Mouse (Mus musculus): ENCODE data around the gene Fbxo21.

- TF ChIP-seq TCF12 (IDR thresholded peaks at IDR 0.05; ENCODE audit: low read depth, low read length) (no peak), CTCF (conservative IDR thresholded peaks at IDR 0.05 in 1 of 2, IDR thresholded peaks at IDR 0.05 in 1 of 2; ENCODE audit: low read depth in 2 of 2, low read length in 2 of 2) (peak; percentile 93 to 97), UBTF (IDR thresholded peaks at IDR 0.05; ENCODE audit: low read depth, low read length) (no peak), ZMIZ1 (IDR thresholded peaks at IDR 0.05; ENCODE audit: low read depth, low read length) (no peak), ELF1 (IDR thresholded peaks at IDR 0.05; ENCODE audit: low read depth, low read length) (no peak), POLR2A (IDR thresholded peaks at IDR 0.05; ENCODE audit: low read depth, low read length) (no peak), ZNF384 (IDR thresholded peaks at IDR 0.05; ENCODE audit: low read depth, low read length) (no peak), EP300 (IDR thresholded peaks at IDR 0.05; ENCODE audit: low read length) (no peak), SMC3 (IDR thresholded peaks at IDR 0.05; ENCODE audit: low read depth, low read length) (peak; percentile 77), BHLHE40 (IDR thresholded peaks at IDR 0.05; ENCODE audit: low read depth, low read length) (no peak), CHD2 (IDR thresholded peaks at IDR 0.05; ENCODE audit: low read length) (no peak), PAX5 (IDR thresholded peaks at IDR 0.05; ENCODE audit: low read length) (no peak)
Measured at GRCm38 (mm10) chr5:117946605-117947004, 29.9 kb upstream of the Fbxo21 start.

Measured in CH12.LX (cell line).